Mouse (Mus musculus): Measurements from ENCODE around the gene Grik4. TPM values are rescaled to one million over a fixed set of nuclear protein-coding genes. Genes with fewer than 3 reads are reported as not detected.
A peak's percentile ranks its signal among the peaks of the same experiment; 100 is the strongest.

Gene Grik4
- polyA plus RNA-seq, 1 experiment from 2014 or later, result 1.7 TPM

GRCm38 (mm10) chr9:42896421-42897210, 47.7 kb downstream of the Grik4 start:
- H3K27me3 ChIP-seq (ENCODE audit: low read depth, poor library complexity, severe bottlenecking), result peaks cover 77% of the 10 kb centered on the region
- H3K9me3 ChIP-seq (replicated peaks), result no peaks in the 10 kb centered on the region
- DNase-seq (ENCODE audit: low spot score), result no peak
- WGBS, result 8% methylated on average over 16 of the region's 16 CpGs
- peak overlapping the region; percentile 64 for H3K4me3 ChIP-seq
- no peaks in the 10 kb centered on the region for H3K36me3 ChIP-seq
- H3K27ac ChIP-seq (replicated peaks), result peak overlapping the region; percentile 89
- H3K4me1 ChIP-seq, result peaks cover 42% of the 10 kb centered on the region

- no peak for DNase-seq (ENCODE audit: low spot score)
- Histone ChIP-seq H3K4me1 (peaks cover 34% of the 10 kb centered on the region), H3K36me3 (no peaks in the 10 kb centered on the region), H3K4me3 (no peak overlapping the region), H3K27me3 (ENCODE audit: low read depth, poor library complexity, severe bottlenecking) (peaks cover 44% of the 10 kb centered on the region), H3K27ac (replicated peaks) (no peak overlapping the region), H3K9me3 (replicated peaks) (no peaks in the 10 kb centered on the region)
- 83% methylated on average over 8 of the region's 8 CpGs for WGBS
Observed at GRCm38 (mm10) chr9:42892765-42893164, 51.5 kb downstream of the Grik4 start.

- H3K4me1 ChIP-seq, result peaks cover 26% of the 10 kb centered on the region
- DNase-seq (ENCODE audit: low spot score), result no peak
- no peak overlapping the region for H3K4me3 ChIP-seq
- H3K27ac ChIP-seq (replicated peaks), result no peak overlapping the region
- H3K36me3 ChIP-seq, result no peaks in the 10 kb centered on the region
- 79% methylated on average over 4 of the region's 4 CpGs for WGBS
- H3K9me3 ChIP-seq (replicated peaks), result no peaks in the 10 kb centered on the region
- peaks cover 24% of the 10 kb centered on the region for H3K27me3 ChIP-seq (ENCODE audit: low read depth, poor library complexity, severe bottlenecking)
Observed at GRCm38 (mm10) chr9:42887930-42888329, 56.4 kb downstream of the Grik4 start.

DNA sequence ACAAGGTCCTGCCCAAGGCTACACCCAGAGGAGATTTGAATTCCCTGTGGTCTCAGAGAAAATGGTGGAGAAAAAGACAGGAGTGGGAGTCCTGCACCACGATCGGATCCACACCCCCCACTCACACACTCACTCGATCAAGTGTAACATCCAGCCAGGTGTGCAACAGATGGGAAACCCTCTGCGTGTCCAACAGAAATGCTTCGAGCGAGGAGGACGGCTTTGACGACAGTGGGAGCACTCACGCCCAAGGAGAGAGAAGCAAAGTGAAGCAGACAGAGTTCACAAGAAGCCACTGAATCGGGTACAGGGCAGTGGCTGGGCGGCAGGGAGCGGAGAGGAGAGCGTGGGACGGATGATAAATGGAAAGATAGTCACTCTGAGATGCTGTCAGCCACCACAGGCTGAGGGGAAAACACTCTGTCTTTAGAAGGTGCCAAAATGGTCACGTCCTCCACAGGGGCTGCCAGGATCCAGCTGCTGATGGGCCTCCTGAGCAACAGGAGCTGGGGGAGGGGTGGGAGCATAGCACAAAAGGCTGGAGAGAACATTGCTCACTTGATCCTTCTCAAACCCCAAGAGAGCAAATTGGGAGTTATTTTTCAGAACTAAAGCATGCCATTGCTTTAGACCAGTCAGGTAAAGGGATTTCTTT, 58.1 kb downstream of the Grik4 start:
- Histone ChIP-seq H3K27ac (replicated peaks) (0 out of 2 replicates have a peak overlapping the region, but pooled peaks have one; percentile 33), H3K9me3 (replicated peaks) (no peaks in the 10 kb centered on the region), H3K4me3 (no peak overlapping the region), H3K27me3 (ENCODE audit: low read depth, poor library complexity, severe bottlenecking) (peaks cover 24% of the 10 kb centered on the region), H3K36me3 (no peaks in the 10 kb centered on the region), H3K4me1 (peaks cover 31% of the 10 kb centered on the region)
- WGBS, result 64% methylated on average over 15 of the region's 15 CpGs
- no peak for DNase-seq (ENCODE audit: low spot score)

GRCm38 (mm10) chr9:42885566-42885965, 58.7 kb downstream of the Grik4 start:
- Histone ChIP-seq H3K27ac (replicated peaks) (no peak overlapping the region), H3K27me3 (ENCODE audit: low read depth, poor library complexity, severe bottlenecking) (peaks cover 21% of the 10 kb centered on the region), H3K4me3 (no peak overlapping the region), H3K36me3 (no peaks in the 10 kb centered on the region), H3K9me3 (replicated peaks) (no peaks in the 10 kb centered on the region), H3K4me1 (peaks cover 35% of the 10 kb centered on the region)
- no peak for DNase-seq (ENCODE audit: low spot score)
- WGBS, result 77% methylated on average over 8 of the region's 8 CpGs

- H3K4me1 ChIP-seq, result peaks cover 35% of the 10 kb centered on the region
- 73% methylated on average over 11 of the region's 11 CpGs for WGBS
- no peak overlapping the region for H3K4me3 ChIP-seq
- H3K9me3 ChIP-seq (replicated peaks), result no peaks in the 10 kb centered on the region
- H3K27me3 ChIP-seq (ENCODE audit: low read depth, poor library complexity, severe bottlenecking), result peaks cover 20% of the 10 kb centered on the region
- H3K27ac ChIP-seq (replicated peaks), result no peak overlapping the region
- H3K36me3 ChIP-seq, result no peaks in the 10 kb centered on the region
- no peak for DNase-seq (ENCODE audit: low spot score)
Observed at GRCm38 (mm10) chr9:42885123-42885522, 59.2 kb downstream of the Grik4 start.

- Histone ChIP-seq H3K9me3 (replicated peaks) (no peaks in the 10 kb centered on the region), H3K4me3 (no peak overlapping the region), H3K36me3 (no peaks in the 10 kb centered on the region), H3K27ac (replicated peaks) (no peak overlapping the region), H3K4me1 (peaks cover 26% of the 10 kb centered on the region), H3K27me3 (ENCODE audit: low read depth, poor library complexity, severe bottlenecking) (peaks cover 30% of the 10 kb centered on the region)
- no peak for DNase-seq (ENCODE audit: low spot score)
- WGBS, result 87% methylated on average over 10 of the region's 10 CpGs
Observed at GRCm38 (mm10) chr9:42883006-42883759, 61.1 kb downstream of the Grik4 start.

- peaks cover 34% of the 10 kb centered on the region for H3K27me3 ChIP-seq (ENCODE audit: low read depth, poor library complexity, severe bottlenecking)
- no peaks in the 10 kb centered on the region for H3K9me3 ChIP-seq (replicated peaks)
- DNase-seq (ENCODE audit: low spot score), result no peak
- H3K36me3 ChIP-seq, result no peaks in the 10 kb centered on the region
- WGBS, result 59% methylated on average over 11 of the region's 11 CpGs
- no peak overlapping the region for H3K4me3 ChIP-seq
- H3K4me1 ChIP-seq, result peaks cover 28% of the 10 kb centered on the region
- no peak overlapping the region for H3K27ac ChIP-seq (replicated peaks)
Observed at GRCm38 (mm10) chr9:42882313-42882712, 62.0 kb downstream of the Grik4 start.

DNA sequence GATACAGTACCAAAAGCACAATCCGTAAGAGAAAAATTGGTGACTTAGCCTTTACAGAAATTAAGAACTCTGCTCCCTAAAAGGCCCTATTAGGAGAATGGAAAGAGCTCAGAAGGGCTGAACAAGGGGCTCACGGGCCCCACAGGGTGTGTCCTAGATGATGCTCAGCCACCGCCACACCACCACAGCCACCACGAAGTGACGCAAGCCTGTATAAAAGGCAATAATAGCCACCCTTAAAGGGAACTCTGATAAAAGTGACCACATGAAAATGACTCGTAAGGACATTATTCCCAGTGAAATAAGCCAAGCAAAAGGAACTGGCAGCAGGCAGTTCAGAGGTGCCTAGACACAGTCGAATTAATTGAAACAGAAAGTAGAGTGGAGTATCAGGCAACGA, 63.3 kb downstream of the Grik4 start:
- DNase-seq (ENCODE audit: low spot score), result no peak
- WGBS, result 78% methylated on average over 8 of the region's 8 CpGs
- peaks cover 29% of the 10 kb centered on the region for H3K27me3 ChIP-seq (ENCODE audit: low read depth, poor library complexity, severe bottlenecking)
- H3K27ac ChIP-seq (replicated peaks), result no peak overlapping the region
- H3K36me3 ChIP-seq, result no peaks in the 10 kb centered on the region
- no peak overlapping the region for H3K4me3 ChIP-seq
- H3K9me3 ChIP-seq (replicated peaks), result no peaks in the 10 kb centered on the region
- peaks cover 19% of the 10 kb centered on the region for H3K4me1 ChIP-seq

DNA sequence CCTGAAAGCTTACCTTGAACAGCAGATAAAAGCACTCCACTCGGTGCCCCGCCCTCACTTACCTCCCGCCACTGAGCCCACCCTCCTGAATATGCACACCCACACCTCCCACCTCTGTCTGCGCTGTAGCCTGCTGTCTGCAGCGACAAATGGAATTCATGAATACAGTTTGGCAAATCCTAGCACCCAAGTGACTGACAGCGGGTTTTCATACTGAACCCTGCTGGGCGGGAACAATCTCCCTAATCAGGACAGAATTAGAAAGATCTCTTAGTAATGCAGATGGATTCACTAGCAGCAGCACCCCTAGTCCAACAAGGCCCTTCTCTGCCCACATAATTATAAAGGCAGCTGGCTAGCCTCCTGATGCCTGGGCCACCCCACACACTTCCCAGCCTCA, 65.9 kb downstream of the Grik4 start:
- 20% methylated on average over 7 of the region's 7 CpGs for WGBS
- DNase-seq (ENCODE audit: low spot score), result no peak
- H3K27ac ChIP-seq (replicated peaks), result no peak overlapping the region
- H3K4me3 ChIP-seq, result no peak overlapping the region
- no peaks in the 10 kb centered on the region for H3K9me3 ChIP-seq (replicated peaks)
- peaks cover 15% of the 10 kb centered on the region; the same call in 1 of the 2 replicates for H3K4me1 ChIP-seq
- H3K27me3 ChIP-seq (ENCODE audit: low read depth, poor library complexity, severe bottlenecking), result peaks cover 16% of the 10 kb centered on the region
- H3K36me3 ChIP-seq, result no peaks in the 10 kb centered on the region

GRCm38 (mm10) chr9:42872885-42873284, 71.4 kb downstream of the Grik4 start:
- WGBS, result 81% methylated on average over 6 of the region's 6 CpGs
- Histone ChIP-seq H3K9me3 (replicated peaks) (no peaks in the 10 kb centered on the region), H3K4me1 (no peaks in the 10 kb centered on the region), H3K27ac (replicated peaks) (no peak overlapping the region), H3K36me3 (no peaks in the 10 kb centered on the region), H3K27me3 (ENCODE audit: low read depth, poor library complexity, severe bottlenecking) (peaks cover 21% of the 10 kb centered on the region), H3K4me3 (no peak overlapping the region)
- DNase-seq (ENCODE audit: low spot score), result no peak

- 0 out of 2 replicates have a peak, but pooled peaks cover under 1% of the 10 kb centered on the region for H3K4me1 ChIP-seq
- H3K27ac ChIP-seq (replicated peaks), result no peak overlapping the region
- H3K4me3 ChIP-seq, result no peak overlapping the region
- H3K27me3 ChIP-seq (ENCODE audit: low read depth, poor library complexity, severe bottlenecking), result peaks cover 29% of the 10 kb centered on the region
- no peaks in the 10 kb centered on the region for H3K9me3 ChIP-seq (replicated peaks)
- DNase-seq (ENCODE audit: low spot score), result no peak
- 89% methylated on average over 4 of the region's 4 CpGs for WGBS
- H3K36me3 ChIP-seq, result no peaks in the 10 kb centered on the region
Observed at GRCm38 (mm10) chr9:42871681-42872080, 72.6 kb downstream of the Grik4 start.
